Mouse (Mus musculus) right cerebral cortex, postnatal 36 days (tissue): Measurements from ENCODE around the gene Plg.

Experiments used
- DNase-seq, 2 experiments: peaks; one replicate each; pipeline ENCODE4 v3.0.0; 2022; ENCODE audit warnings: low spot score in 2 of 2, mixed read lengths in 1 of 2

The Plg gene

DNA sequence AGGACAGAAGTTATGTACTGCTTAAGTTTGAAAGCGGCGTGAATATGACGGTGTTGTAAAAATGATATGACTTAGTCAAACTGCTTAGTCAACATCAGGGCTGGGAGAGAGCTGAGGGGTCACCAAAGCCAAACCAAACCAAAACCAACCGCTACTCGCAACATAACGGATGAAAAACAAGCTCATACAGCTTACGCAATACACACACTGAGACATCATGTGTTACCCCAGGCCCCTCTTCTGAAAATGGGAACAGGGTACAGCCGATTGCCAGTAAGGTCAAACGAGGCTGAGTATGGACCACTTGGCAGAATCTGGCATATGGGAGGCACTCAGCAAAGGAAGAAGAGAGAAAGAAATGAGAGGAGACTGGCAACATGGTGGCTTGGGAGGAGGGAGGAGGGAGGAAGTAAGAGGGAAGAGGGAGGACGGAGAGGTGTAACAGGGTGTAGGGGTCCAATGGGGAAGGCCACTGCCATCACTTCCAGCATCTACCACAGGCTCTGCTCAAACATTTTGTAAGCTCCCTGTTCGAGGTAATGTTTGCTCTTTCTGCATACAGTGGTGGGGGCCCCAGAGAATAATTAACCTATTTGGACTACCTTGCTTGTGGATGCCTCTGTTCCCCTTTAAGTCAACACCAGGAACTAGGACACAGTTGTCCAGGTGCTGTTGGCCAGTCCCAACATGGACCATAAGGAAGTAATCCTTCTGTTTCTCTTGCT lies at the start of gene Plg:
Plg (plus strand) TSS at position 628 of the 725 bp plus-strand sequence.
- DNase-seq = no peak

DNA sequence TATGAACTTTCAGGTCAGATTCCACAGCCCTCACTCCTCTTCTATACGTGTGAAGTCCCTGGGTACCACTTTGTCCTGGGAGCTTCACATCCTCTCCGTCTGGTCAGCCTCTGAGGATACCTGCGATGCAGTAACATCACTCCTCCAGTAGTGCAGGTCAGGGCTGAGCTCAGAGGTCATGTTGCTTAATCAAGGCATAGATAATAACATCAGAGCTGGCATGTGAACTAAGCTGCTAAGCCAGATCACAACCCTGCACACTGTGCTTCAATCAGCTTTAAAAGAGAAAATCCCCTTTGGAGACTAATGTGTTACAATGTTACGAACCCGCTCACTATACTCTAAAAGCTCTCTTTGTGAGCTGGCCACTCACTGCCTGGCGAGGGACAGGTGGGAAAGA lies 43.3 kb upstream of the Plg start:
- DNase-seq = no peak

DNA sequence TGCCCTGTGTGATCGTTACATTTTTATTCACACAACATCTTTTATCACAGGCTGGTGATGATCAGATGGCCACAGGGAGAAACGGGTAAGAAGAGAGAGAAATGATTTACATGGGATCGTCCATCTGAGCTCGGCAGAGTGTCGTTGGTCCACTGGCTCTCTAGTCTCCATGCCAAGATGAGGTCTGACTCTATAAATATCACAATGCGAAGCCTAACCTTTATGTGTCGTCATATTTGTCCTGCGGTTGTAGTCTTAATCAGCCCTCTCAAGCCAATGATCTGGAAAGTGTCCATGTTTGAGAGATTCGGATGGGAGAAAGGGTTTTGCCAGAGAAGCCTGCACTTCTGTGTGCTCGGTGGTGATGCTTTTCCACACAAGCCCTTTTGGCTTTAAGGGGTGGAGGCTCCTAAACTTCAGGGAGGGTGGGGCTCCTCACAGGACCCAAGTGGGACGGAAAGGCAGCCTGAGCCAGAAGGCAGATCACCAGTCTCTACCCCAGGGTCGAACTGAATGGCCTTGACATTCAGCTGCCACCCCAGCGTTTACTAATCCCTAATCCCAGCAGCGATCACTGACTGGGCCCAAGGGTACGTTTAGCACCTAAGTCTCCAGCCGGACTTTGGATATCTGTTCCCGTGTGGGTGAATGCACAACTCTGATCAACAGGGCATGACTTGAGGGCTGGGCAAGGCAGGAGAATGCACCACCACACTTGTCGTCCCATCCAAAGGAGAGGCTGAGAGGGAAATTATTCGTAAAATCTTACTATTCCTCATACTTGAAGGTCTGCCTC lies 42.1 kb upstream of the Plg start:
- no peak for DNase-seq

DNA sequence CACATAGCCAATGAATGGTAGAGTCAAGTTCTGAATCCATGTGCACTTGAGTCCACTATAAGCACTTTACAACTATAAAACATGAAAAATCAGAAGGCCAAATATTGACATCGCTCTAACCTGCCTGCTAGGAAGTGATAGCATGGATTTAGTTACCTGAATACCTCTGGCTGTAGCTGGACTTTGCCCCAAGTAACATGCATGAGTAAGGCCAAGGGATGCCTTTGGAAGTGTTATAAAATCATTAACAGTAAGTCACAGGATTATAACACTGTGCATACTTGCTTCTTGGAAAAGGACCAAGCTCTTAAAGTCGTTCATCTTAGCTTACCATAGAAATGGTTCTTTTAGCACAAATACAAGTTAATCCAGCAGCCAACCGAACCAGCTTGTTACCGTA lies 41.3 kb upstream of the Plg start:
- DNase-seq = no peak

DNA sequence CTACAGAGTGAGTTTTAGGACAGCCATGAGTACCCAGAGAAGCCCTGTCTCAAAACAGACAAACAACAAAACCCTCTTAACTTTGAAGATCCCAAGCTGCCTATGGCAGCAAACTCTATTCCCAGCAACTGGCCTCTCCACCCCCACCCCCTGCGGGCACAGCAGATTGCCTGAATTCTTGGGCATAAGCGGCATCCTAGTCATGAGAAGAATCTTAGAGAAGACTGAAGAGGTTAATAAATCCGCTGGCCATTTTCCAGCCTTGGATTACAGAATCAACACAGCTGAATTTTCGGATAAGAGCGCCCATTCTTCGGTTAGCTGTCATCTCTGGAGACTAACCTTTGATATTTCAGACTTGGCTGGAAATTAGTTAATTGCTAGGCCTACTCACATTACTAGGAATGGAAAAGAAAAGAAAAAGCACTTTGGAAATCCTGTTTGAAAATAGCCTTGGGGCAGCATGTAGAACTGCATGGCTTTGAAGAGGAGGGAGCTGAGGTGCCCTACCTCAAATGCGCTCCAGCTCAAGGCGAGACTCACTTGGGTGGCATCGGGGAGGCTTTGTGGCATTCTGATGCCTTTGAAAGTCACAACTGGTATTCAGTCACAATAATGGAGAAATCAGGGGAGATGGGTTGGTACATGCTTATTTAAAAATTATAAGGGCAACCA lies 34.6 kb upstream of the Plg start:
- no peak for DNase-seq

DNA sequence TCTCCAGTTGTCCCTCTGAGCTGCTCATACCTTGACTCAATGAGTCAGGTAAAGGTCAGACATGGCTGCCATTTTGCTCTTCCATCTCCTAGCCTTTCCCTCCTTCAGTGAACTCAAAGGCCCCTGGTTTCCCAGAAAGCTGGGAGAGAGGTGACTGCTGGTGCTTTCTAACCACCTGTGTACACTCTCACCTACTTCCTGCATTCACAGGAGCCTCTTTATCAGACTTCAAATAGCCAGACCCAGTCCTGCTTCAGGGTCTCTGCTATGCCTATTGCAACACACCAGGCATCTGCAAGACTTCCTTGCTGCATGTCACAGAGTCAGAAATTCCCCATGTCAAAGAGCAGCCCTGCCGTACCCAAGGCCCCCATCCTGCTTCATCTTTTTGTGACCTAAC lies 30.9 kb upstream of the Plg start:
- no peak for DNase-seq

DNA sequence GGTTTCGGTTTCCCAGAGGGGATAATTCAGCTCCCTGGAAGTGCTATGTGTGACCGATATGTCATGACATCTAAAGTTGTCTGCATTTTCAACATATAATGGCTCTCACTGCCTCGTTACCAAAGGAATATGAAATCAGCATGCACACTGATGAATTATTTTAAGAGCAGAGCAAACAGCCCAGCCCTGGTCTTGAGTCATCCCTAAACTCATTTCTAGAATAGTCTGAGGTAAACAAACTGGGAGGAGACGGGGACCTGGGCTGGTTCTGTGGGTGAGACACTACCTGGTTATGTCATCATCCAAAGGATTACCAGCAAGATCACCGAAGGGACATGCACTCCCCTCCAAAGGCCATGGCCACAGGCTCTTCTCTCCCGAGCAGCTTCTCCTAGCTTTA lies 26.8 kb upstream of the Plg start:
- no peak for DNase-seq

DNA sequence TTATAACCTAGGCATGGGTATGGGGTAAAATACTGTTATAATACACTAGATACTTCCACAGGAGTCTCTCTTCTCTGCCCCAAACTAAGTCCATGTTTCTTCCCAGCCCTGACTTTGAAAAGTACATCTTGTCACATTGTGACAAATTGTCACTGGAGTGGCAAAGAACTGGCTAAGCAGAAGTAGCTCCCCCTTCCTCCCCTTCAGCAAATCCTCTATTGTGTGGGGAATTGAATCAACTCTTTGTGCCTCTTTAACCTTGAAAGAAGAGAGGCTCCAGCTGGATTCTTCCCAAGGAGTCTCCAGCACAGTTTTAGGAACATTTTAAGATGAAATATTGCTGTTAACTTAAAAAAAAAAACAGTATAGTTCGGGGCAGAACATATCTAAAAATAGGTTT lies 25.6 kb upstream of the Plg start:
- DNase-seq = no peak

DNA sequence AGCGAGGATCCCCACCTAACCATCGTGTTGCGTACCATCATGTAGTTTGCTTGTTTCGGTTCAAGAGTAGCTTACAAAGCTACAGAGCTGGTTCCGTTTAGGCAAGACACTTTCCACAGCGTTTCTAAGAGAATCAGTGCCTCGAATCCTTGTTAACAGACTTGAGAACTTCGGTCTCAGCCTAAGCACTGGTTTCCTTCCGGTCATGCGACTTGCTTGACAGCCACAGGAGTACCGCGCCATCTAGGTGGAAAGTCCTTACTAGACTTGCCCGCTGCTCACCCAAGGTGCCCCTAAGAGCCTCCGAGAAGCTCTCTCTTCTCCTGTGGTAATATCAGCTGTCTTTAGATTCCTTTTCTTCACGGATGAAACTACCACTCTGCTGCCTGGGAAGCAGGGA lies 18.5 kb upstream of the Plg start:
- no peak for DNase-seq

DNA sequence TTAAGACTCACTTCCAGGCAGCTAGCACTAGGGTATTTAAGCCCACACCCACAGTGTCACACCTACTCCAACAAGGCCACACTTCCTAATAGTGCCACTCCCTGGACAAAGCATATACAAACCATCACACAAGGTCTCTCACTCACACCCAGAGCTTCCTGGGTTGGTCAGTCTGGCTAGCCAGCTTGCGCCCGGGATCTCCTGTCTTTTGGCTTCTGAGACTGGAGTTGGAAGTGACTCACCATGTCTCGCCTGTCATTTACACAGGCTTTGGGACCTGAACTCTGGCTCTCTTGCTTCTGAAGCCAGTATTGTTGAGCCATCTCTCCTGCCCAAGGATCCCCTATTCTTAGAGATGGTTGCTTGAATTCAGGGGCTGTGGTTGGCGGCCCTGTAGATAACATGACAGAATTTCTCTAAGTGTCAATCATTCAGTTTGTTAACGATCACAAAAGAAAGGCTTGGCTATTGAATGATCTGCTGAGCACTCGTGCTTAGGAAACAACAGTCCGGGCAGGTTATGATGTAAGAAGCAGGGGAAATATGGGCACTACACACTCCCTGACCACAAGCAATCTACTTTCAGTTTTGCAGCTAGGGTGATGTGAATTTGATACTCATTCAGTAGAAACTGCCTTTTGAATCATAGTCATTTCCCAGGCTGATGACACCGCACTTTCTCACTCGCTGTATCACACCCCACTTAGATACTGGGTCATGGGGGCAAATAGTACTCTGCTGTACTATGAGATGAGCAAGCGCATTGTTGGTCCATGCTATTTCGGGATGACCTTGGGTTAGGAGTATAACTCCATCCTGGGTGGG lies 14.6 kb upstream of the Plg start:
- no peak for DNase-seq

DNA sequence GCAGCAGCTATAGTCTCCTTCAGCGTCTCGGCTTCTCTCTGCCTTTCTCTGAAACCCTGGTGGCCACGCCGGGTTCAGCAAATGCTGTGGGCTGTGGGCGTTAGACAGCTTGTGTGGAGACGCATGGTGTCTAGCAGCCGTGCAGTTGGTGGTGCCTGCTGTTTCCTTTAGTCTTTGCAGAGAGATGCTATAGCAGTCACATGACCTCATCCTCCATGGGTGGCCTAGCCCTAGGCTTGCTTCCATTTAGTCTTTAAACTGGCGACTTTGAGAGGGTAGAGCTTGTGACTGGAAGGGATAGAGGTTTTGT lies 14.0 kb upstream of the Plg start:
- peak; percentile 10 to 34 for DNase-seq

DNA sequence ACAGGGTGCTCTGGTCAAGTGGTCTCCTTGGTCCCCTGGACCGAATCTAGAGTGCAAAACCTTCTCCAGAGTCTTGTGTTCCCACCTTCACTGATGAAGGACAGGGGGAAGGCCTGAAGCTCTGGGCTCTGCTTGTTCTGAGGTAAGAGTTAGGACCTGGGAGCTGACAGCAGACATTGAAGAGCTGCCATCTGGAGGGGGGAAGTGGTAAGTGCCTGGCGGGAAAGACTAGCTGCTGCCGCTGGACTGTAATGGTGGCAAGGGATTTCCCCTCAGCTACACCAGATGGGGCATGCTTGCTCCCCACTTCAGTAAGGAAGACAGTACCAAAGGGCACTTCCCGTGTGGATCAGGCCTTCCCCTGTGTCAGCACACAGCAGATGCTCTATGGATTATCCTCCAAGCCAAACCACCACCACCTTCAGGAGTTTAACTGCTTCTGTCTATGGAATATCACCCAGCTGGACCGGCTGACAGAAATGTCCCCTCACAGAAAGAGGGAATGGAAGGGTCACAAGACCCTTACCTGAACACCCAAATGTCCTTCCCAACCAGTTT lies 11.0 kb upstream of the Plg start:
- peak; percentile 34 to 38 for DNase-seq

DNA sequence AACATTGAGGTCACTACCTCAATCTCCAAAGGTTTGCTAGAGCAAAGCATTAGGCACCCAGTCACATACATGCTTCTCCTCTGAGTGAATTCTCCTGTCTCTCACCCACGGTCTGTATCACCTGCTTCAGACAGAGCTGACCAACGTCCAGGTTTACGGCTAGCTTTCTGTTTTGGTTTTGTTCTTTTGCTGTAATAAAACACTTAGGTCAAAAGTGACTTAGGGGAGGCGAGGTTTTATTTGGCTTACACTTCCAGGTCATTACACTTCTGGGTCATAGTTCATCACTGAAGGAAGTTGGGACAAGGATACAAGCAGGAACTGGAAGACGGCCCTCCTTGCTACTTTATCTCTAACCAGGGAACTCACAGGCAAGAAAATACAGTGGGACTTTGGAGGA lies 9.0 kb upstream of the Plg start:
- no peak for DNase-seq

DNA sequence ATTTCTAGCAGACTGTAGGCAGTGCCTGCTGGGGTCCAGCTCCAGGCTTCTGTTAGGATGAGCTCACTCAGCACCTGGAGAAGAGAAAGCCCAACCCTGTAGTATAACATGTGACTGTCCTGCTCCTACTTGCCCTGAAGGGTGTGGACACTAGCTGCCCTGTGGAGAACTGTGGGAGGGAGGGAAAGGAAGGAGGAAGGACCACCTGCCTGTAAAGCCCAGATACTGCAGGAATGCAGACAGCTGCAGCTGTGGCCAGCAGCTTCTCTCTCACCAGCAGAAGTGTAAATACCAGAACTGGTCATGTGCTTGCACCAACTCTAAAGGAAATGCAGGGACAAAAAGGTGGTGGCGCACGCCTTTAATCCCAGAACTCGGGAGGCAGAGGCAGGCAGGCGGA lies 8.1 kb upstream of the Plg start:
- no peak for DNase-seq

DNA sequence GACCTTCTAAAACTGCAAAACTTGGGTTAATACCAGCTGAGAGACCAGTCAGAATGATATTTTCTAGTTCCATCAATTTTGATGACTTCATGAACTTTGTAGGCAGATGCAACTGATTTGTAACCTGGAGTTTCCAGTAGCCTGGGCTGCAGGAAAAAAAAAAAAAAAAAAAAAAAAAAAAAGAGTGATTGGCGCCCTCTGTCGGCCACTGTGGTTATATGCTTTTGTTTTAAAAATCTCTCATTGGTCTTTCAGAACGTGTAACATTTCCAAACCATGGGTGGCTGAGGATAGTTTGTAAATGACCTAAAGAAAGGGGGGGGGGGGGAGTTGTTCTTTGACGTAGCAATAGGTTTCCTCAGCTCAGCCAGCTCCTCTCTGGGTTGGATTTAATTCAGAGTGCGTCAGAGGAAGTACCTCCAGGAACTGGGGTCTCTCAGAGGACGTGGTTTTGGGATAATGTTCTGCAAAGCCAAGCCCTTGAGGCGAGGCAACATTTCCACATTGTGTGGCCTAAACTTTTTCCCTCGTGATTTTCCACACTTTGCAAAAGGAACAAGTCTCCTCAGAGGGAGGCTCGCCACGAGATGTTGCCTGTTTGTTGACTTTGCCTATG lies 7.0 kb upstream of the Plg start:
- DNase-seq = no peak

DNA sequence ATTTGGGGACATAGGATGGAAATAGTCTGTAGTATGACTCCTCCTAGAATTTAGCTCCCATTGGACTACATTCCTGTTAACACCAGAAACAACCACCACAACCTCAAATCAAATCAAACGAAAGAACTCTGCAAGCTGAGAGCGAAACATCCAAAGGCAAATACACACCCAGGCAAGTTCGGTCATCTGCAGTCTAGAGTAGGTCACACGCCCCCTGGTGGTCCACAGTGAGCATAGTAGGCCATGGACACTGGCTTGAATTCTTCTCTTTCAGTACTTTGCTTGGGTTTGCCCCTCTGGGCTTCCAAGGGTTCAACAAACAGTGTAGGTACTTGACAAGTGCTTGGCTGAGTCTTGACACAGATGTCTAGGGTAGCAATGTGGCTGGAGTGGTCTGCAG lies 6.4 kb upstream of the Plg start:
- peak; percentile 36 to 39 for DNase-seq

DNA sequence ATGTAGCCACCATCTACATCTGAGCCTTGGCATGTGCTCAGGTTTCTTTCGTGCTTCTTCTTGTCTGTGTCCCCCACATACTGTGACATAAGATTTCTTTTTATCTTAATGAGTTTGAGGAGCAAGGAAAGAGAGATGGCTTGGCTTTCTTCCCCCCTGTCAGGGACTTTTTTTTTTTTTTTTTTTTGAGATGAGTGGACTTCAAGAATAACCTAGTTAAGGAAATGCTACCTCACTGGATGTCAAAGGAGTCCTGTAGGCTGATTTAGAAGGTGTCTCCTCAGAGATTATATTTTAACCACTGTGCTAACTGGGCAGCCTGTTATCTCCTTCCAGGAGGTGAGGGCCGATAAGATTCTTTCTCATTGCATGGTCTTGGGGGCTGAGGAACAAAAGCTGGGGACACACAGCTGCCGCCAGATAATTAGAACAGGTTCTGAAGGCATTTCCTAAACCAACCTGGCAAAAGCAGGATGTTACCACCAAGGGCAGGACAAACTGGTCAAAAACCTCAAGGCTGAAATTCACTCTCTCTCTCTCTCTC lies 4.7 kb upstream of the Plg start:
- no peak for DNase-seq

DNA sequence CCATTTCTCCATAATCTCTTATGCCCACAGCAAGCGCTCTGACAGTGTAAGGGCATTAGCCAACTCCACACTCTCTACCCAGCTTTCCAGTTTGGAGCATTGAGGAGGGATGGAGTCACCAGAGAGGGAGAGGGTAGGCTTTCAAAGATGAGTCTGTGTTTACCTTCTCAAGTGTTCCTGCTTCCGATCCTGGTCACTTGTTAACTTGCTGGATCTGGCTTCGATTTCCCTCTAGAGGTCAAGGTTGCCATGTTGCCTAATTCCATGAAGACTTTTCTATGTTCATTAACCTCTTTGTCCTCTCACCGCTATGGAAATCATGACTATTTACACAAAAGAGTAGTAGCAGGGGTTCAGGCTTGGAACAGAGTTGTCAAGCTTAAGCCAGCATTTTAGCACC lies 1.9 kb downstream of the Plg start:
- DNase-seq = no peak

DNA sequence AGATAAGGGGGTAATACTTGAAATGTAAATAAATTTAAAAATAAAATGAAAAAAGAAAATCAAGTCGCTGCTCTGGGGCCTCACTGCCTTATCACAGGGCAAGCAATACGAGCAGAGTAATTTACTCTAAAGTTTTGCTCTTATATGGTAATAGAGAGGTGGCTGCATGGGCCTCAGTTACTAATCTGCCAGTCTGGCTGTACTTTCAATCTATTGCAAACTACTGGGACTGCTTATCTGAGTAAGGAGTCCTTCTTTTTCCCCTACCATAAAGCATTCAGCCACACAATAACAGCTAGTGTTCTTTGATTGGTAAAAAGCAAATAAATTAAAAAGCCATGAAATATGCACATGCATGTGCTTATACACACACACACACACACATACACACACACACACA lies 3.2 kb downstream of the Plg start:
- DNase-seq = no peak

DNA sequence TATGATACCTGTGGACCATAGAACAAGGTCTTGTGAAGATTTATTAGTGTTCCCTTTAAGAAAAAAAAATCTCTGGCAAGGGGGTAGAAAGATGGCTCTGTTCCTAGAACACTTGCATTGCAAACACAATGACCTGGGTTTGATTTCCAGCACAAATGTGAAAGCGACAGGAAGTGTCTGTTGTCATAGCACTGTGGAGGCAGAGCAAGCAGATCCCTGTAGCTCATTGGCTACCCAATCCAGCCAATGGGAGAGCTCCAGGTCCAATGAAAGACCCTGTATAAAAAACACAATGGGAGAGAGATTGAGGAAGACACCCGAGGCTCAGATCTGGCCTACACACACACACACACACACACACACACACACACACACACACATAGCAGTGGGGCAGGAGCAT lies 4.1 kb downstream of the Plg start:
- DNase-seq = no peak
